Mouse (Mus musculus) kidney, adult 8-10 months (tissue): ENCODE data around the gene Sectm1b.

Experiments used
- DNase-seq, 2 experiments: peaks; one replicate each; pipeline ENCODE4 v3.0.0; 2022

Gene Sectm1b

DNA sequence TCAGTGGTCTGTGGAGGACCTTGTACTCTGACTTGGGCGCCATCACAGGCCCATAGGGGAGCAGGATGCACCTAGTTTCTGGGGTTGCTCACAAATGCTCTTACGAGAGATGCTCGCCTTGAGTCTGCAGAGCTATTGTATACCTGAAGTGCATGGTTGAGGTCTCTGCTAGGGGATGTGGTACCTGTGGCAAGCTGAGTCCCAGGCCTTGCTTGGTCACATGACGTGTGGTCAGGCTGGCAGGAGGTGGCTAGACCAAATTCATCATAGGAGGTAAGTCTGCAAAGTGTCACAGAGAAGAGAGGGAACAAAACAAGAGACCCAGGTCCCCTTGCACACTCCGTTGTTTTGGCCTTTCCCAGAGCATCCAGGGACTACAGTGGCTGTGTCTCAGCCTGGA is 43.9 kb downstream of the Sectm1b start:
- DNase-seq: no peak

DNA sequence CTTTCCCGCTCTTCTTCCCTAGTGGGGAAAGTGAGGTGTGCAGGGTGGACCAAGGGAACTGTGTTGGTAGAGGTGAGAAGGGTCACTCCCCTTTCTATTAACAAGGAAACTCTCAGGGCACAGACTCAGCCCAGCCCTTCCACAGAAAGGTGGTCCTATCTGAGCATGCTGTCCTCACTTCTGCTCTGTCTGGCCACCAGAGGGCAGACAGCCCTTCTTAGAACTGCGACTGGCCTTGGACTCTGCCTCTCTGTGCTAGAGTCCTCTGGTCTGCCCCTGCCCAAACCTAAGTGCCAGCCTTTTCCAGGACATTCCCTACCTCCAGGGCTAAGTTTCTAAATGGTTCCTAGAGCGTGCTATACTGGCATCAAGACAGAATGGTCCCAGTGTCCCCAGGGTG is 45.7 kb downstream of the Sectm1b start:
- peak; percentile 72 to 79 for DNase-seq

DNA sequence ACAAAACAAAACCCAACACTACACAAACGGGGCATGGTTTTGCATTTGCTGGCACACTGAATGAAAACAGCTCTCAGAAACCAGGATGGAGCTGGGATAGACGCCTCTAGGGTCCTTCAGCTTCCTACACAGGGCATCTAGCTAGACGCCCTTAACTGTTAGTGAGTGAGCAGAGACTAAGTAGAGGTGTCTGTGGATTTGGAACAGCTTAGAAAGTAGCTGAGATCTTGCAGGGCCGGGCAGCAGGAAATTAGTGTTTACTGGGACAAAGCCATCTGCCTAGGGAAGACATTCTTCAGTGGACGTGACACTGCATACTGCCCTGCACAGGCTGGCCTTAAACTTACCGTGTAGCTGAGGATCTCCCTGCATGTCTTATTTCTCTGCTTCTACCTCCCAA is 47.9 kb downstream of the Sectm1b start:
- no peak for DNase-seq

DNA sequence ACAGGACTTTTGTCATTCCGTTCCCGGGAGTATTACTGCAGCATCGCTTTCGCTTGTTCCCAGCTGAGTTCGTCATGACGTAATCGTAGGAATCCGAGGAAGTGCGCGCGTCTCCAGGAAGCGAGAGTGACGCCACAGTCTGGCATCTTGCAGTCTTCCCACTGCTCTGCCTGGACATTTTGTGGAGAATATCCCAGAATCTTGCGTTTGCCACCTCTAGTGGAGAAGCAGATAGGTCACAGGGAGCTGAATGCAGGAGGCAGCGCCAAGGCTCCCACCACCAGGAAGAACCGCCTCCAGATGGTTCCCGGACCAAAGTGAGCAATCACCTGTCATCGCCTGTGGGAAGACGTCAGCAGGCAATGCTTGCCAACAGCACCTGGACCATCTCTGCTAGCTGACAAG is 48.5 kb downstream of the Sectm1b start:
- peak in 1 of 2 experiments; percentile 11 for DNase-seq

DNA sequence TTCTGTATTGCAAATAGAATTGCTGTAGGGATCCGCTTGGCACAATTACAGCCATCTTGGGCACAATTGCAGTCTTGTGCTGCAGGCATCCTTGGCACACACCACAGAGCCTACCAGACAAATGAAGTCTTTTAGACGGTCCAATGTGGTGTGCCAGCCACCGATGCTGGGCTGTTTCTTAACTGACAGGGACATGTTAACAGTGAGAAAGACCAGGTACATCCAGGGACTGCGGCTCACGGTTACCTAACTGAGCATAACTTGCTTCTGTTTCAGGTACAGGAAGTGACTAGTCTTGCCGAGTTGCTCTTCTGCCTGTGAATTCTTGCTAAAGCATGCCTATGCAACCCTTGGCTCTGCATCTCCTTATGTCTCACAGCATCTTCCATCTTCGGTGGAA is 49.7 kb downstream of the Sectm1b start:
- no peak for DNase-seq

DNA sequence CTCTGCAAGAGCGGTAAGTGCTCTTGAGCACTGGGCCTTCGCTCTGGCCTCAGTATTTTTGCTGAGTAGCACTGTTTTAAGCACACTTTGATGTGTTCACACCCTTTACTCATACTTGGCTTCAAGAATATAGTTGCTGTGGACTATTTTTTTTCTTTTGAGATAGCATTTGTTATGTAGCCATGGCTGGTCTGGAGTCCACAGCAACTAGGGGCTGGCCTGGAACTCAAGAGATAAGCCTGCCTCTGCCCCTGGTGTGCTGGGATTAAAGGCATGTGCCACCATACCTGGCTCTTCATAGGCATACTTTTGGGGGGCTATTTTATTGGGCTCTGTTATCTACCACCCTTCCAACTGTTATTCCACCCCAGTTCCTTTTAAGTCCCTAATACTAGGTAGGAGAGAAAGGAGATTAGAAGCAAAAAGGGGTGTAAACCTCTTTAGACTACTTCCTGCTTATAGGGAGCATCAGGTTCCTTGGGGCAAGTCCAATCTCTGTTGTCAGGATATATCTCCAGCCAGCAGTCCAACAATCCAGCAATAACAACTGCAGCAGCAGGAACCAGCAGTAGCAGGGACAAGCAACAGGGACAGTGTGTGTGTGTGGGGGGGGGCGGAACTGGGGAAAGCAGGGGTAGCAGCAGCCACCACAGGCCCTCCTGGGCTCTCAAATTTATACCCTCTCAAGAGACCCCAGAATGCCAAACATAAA is 53.2 kb downstream of the Sectm1b start:
- DNase-seq: no peak

DNA sequence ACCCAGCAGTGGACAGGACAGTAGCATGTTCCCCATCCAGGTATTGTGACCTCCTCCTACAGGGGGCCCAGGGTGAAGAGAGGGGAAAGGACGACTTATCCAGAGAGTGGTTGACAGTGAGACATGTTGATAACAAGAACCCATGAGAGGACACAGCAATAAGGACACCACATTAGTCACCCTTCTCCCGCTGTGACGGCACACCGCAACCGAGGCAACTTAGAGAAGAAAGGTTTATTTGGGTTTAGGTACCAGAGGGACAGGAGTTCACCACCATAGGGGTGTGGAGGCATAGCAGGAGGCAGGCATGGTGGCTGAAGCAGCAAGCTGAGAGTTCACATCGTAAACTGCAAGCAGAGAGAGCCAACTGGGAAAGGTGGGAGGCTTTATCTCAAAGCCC is 57.2 kb downstream of the Sectm1b start:
- DNase-seq: no peak

DNA sequence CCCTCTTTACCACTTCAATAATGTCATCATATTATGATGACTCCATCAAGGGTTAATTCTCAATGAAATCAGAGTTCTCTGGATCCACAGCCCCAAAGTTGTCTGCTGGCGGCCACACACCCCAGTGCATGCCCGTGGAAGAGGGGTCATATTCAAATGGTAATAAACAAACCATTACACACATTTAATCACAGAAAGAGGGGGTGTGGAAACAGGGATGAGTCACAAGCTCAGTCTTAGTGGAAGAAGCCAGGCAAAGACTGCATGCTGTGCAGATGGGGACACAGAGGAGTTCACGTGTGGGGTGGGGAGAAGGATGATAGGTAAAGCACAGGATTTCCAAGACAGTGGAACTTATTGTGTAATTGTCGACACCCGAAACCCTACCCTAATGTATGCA is 59.1 kb downstream of the Sectm1b start:
- DNase-seq: no peak
